ENCODE assay signal across 8 mouse cellular contexts in the genomic region with DNA sequence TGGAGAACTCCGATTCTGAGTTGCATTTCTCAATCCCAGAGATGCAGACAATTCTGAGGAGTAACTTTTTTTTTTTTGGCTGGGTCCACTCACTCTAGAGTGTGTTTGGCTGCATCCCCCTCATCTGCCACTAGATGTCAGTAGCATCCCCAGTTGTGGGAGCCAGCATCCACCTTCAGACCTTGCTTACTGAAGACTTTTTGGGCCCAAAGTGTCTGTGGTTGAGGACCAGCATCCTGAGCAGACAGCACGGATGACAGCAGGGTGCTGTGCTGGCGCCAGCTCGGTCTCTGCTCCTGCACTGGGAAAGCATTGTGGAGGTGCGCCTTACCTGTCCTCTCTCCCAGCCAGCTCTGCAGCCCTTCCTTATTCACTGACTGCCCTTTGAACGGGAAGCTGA. TPM values are rescaled to one million over a fixed set of nuclear protein-coding genes. Genes with fewer than 3 reads are reported as not detected.
DNase-seq lines count a peak whose midpoint lies in the region; ATAC-seq and TF ChIP-seq lines count a peak whose summit lies in the region.

No protein-coding gene starts in this region.

- WGBS in forebrain, embryonic 11.5 days: 38% methylated on average over 6 of the region's 6 CpGs
- WGBS in liver, embryonic 14.5 days (ENCODE audit: insufficient replicate concordance): 25% methylated on average over 6 of the region's 6 CpGs

- TF ChIP-seq CTCF in liver, embryonic 14.5 days (IDR thresholded peaks at IDR 0.05; ENCODE audit: low read depth): peak; percentile 73

- no peaks in the 10 kb centered on the region for H3K36me3 ChIP-seq in forebrain, embryonic 11.5 days (ENCODE audit: control insufficient read depth, insufficient read depth, low read length)
- no peaks in the 10 kb centered on the region for H3K36me3 ChIP-seq in liver, embryonic 14.5 days (replicated peaks; ENCODE audit: control insufficient read depth, insufficient read depth, low read depth)

- no peaks in the 10 kb centered on the region for H3K27me3 ChIP-seq in forebrain, embryonic 11.5 days (ENCODE audit: control insufficient read depth, insufficient read depth, low read length)
- no peaks in the 10 kb centered on the region for H3K27me3 ChIP-seq in liver, embryonic 14.5 days (ENCODE audit: control insufficient read depth, insufficient read depth, low read length)

- no peak overlapping the region for H3K4me3 ChIP-seq in forebrain, embryonic 11.5 days (ENCODE audit: low read depth, low read length)
- H3K4me3 ChIP-seq in liver, embryonic 14.5 days (ENCODE audit: insufficient read depth in 1 of 2, low read depth in 2 of 2, low read length in 2 of 2): no peak overlapping the region

- no peaks in the 10 kb centered on the region for H3K9me3 ChIP-seq in forebrain, embryonic 11.5 days (ENCODE audit: control insufficient read depth, low read length)
- H3K9me3 ChIP-seq in liver, embryonic 14.5 days (ENCODE audit: control insufficient read depth, low read length): no peaks in the 10 kb centered on the region

- H3K4me1 ChIP-seq in forebrain, embryonic 11.5 days (replicated peaks; ENCODE audit: control insufficient read depth, insufficient read depth, low read length): no peaks in the 10 kb centered on the region
- no peaks in the 10 kb centered on the region for H3K4me1 ChIP-seq in liver, embryonic 14.5 days (replicated peaks; ENCODE audit: control insufficient read depth in 2 of 2, insufficient read depth in 2 of 2, low read length in 1 of 2)

- no peak overlapping the region for H3K9ac ChIP-seq in forebrain, embryonic 11.5 days (ENCODE audit: low read length)
- no peak overlapping the region for H3K9ac ChIP-seq in liver, embryonic 14.5 days (replicated peaks)

- DNase-seq in urinary bladder, postnatal 14 days (ENCODE audit: low spot score): peak; percentile 51
- no peak for DNase-seq in urinary bladder, adult 2 months (ENCODE audit: low spot score)
- peak; percentile 39 for DNase-seq in brain, embryonic 18.5 days (ENCODE audit: low read depth, low spot score)
- peak; percentile 81 for DNase-seq in forebrain, embryonic 11.5 days (ENCODE audit: low spot score)
- peak; percentile 80 for DNase-seq in kidney, postnatal 10 days
- DNase-seq in liver, embryonic 14.5 days (ENCODE audit: low read depth in 3 of 3, low spot score in 3 of 3): peak in 1 of 3 experiments; percentile 4
- peak; percentile 53 for DNase-seq in retina, postnatal 7 days (ENCODE audit: low read depth, low spot score)
- DNase-seq in yolk sac, embryonic 10.5 days (ENCODE audit: low spot score): no peak

- no peak for TF ChIP-seq EP300 in liver, embryonic 14.5 days (IDR thresholded peaks at IDR 0.05; ENCODE audit: low read depth)

- ATAC-seq in forebrain, embryonic 11.5 days (replicated peaks; ENCODE audit: low FRiP score): no peak
- no peak for ATAC-seq in liver, embryonic 14.5 days (ENCODE audit: insufficient read depth)

- H3K27ac ChIP-seq in forebrain, embryonic 11.5 days (ENCODE audit: low read depth, low read length): no peak overlapping the region
- no peak overlapping the region for H3K27ac ChIP-seq in liver, embryonic 14.5 days

- no peak overlapping the region for H3K4me2 ChIP-seq in forebrain, embryonic 11.5 days (ENCODE audit: low read depth, low read length, severe bottlenecking)
- H3K4me2 ChIP-seq in liver, embryonic 14.5 days (ENCODE audit: low read depth): no peak overlapping the region

RNA-seq across cellular contexts. Expression of a gene that starts 42.4 kb away (rescaled TPM):
- polyA plus RNA-seq in urinary bladder, adult 2 months (2012; rRNA removed): 1.8 and 2.7 TPM in 2 replicates
- polyA plus RNA-seq in forebrain, embryonic 11.5 days (2014; fragmentation: Nextera tagmentation; extraction: Ambion mirVana): 10.5 and 13.2 TPM in 2 replicates
- polyA plus RNA-seq in liver, embryonic 14.5 days (2012; rRNA removed): 3.2 and 3.3 TPM in 2 replicates
- polyA plus RNA-seq in liver, embryonic 14.5 days (2014; fragmentation: Nextera tagmentation; extraction: Ambion mirVana): 5.9 and 6.3 TPM in 2 replicates

RNA-seq across cellular contexts. Expression of a gene that starts 43.6 kb away (rescaled TPM):
- 1.2 and 1.6 TPM in 2 replicates for polyA plus RNA-seq in urinary bladder, adult 2 months (2012; rRNA removed)
- polyA plus RNA-seq in forebrain, embryonic 11.5 days (2014; fragmentation: Nextera tagmentation; extraction: Ambion mirVana): 5.9 and 7.6 TPM in 2 replicates
- polyA plus RNA-seq in liver, embryonic 14.5 days (2012; rRNA removed): 0.11 and 0.13 TPM in 2 replicates
- 0.24 TPM in 1 of 2 replicates, not detected in the other for polyA plus RNA-seq in liver, embryonic 14.5 days (2014; fragmentation: Nextera tagmentation; extraction: Ambion mirVana)

Comparison
In these comparisons a context has a peak if more than half of its experiments do, and no peak if none do; other contexts are left out.
1. DNase-seq: peak in urinary bladder, postnatal 14 days (single experiment), brain, embryonic 18.5 days (single experiment), forebrain, embryonic 11.5 days (single experiment), kidney, postnatal 10 days (single experiment) and retina, postnatal 7 days (single experiment); none in urinary bladder, adult 2 months (single experiment) and yolk sac, embryonic 10.5 days (single experiment).